Mouse (Mus musculus): ENCODE results near the gene Rusc2. TPM values are rescaled to one million over a fixed set of nuclear protein-coding genes. Genes with fewer than 3 reads are reported as not detected.

The Rusc2 gene
- 100 to 1,000 TPM; 135 TPM for total RNA-seq (2021)

DNA sequence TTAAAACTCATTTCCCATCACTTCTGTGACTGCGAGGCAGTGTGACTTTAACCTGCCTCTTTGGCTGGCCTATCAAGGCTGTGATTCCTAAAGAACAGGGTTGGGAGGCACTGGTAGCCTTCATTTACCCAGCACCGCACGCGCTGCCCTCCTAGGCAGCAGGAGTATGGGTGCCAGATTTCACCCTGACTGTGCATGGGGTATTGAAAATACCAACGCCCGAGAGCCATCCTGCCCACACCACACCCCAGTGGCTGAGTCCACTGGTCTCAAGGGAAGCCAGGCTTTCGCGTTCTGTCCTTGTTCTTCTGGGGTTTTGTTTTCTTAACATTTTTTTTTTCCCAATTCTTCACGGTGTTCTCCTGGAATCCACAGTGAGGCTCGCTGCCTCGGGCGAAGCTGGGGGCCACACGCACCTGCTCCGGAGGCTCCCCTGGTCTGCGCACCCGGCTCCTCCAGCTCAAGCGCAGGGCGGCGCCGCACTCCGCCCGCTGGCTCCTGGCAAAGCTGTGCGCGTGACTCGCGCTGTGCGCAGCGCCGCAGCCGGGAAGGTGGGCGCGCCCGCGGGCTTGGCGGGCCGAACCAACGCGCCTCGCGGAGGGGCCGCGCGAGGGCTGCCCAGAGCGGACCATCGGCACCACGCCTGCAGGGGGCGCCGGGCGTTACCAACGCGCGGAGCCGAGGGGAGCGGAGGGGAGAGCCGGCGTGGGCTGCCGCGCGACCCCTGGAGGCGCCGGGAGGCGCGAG, at the start of gene Rusc2:
Gene Rusc2 (plus strand): TSS at position 572 of the 747 bp plus-strand sequence.
- peak; percentile 95 to 98 for DNase-seq (ENCODE audit: low spot score in 2 of 2)
- intact Hi-C loops (cut with DNase I), result loop anchor here (1.0 to 5.0 kb wide), 3 partner anchors 38 to 339 kb away; partner anchors contain the start of gene Atp8b5

DNA sequence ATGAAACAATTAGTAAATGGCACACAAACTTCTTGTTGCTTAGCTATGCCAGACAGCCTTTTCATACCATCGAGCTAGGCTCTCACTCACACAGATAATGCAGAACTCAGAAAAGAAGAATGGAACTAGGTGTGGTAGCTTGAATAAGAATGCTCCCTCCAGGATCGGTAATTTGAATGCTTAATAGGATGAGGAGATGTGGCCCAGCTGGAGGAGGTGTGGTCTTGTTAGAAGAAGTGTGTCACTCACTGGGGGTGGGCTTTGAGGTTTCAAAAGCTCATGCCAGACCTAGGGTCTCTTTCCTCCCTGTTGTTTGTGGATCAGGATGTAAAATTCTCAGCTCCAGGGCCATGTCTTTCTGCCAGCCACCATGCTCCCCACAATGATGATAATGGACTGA, 47.0 kb upstream of the Rusc2 start:
- no peak for DNase-seq (ENCODE audit: low spot score in 2 of 2)
- intact Hi-C loops (cut with DNase I), result no loop called here

GRCm38 (mm10) chr4:43336176-43336575, 45.6 kb upstream of the Rusc2 start:
- no peak for DNase-seq (ENCODE audit: low spot score in 2 of 2)
- intact Hi-C loops (cut with DNase I), result no loop called here

- intact Hi-C loops (cut with DNase I), result no loop called here
- DNase-seq (ENCODE audit: low spot score in 2 of 2), result no peak
Measured at GRCm38 (mm10) chr4:43340096-43340804, 41.5 kb upstream of the Rusc2 start.

DNA sequence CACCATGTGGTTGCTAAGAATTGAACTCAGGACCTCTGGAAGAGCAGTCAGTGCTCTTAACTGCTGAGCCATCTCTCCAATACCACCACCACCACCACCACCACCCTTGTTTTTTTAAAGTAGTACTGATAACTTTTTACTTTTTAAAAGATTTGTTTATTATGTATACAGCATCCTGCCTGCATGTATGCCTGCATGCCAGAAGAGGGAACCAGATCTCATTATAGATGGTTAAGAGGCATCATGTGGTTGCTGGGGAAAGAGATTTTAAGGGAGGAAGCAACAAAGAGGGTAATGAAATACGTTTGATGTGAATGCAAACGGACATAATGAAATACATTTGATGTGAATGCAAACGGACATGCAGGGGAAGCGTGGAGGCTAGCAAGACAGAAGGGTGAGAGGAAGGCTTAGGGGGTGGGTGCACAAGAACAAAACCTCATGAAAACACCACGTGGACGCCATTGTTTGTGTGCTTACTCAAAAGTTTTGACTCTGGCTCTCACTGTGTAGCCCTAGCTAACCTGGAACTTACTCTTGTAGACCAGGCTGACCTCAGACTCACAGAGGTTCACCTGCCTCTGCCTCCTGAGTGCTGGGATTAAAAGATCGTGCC, 40.4 kb upstream of the Rusc2 start:
- intact Hi-C loops (cut with DNase I), result no loop called here
- no peak for DNase-seq (ENCODE audit: low spot score in 2 of 2)

DNA sequence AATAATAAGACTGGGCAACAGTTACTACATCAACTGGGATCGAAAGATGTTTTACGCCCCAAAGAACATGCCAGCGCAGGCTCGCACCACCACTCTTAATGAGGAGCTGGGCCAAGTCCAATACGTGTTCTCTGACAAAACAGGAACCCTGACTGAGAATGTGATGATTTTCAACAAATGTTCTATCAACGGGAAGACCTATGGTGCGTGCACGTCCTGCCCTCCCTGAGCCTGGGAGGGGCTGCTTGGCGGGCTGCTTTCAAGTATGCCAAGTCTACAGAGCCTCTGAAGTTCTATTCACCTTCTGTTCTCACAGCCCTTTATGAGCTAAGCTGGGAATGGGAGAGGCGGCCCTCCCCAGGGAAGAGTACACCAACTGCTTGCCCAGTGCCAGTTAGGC, 39.3 kb upstream of the Rusc2 start:
- no peak for DNase-seq (ENCODE audit: low spot score in 2 of 2)
- intact Hi-C loops (cut with DNase I), result no loop called here

DNA sequence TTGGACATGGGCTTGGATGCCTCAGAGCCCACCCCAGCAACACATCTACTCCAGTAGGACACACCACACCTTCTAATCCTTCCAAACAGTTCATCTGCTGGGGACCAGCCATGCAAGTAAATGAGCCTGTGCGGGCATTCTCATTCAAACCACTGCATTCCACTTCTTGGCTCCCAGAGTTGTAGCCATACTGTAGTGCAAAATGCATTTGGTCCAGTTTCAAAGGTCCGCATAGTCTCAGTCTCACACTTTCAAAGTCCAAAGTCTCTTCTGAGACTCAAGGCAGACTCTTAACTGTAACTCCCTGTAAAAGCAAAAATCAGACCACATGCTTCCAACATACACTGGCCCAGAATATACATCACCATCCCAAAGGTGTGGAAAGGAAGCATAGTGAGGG, 36.8 kb upstream of the Rusc2 start:
- no peak for DNase-seq (ENCODE audit: low spot score in 2 of 2)
- intact Hi-C loops (cut with DNase I), result no loop called here

GRCm38 (mm10) chr4:43349206-43349605, 32.6 kb upstream of the Rusc2 start:
- intact Hi-C loops (cut with DNase I), result no loop called here

GRCm38 (mm10) chr4:43350038-43350560, 31.7 kb upstream of the Rusc2 start:
- no peak for DNase-seq (ENCODE audit: low spot score in 2 of 2)
- intact Hi-C loops (cut with DNase I), result no loop called here

More at GRCm38 (mm10) chr4:43349206-43349605, 32.6 kb upstream of the Rusc2 start:
- DNase-seq (ENCODE audit: low spot score in 2 of 2), result no peak

- intact Hi-C loops (cut with DNase I), result no loop called here
- no peak for DNase-seq (ENCODE audit: low spot score in 2 of 2)
Measured at GRCm38 (mm10) chr4:43353662-43354061, 28.1 kb upstream of the Rusc2 start.

DNA sequence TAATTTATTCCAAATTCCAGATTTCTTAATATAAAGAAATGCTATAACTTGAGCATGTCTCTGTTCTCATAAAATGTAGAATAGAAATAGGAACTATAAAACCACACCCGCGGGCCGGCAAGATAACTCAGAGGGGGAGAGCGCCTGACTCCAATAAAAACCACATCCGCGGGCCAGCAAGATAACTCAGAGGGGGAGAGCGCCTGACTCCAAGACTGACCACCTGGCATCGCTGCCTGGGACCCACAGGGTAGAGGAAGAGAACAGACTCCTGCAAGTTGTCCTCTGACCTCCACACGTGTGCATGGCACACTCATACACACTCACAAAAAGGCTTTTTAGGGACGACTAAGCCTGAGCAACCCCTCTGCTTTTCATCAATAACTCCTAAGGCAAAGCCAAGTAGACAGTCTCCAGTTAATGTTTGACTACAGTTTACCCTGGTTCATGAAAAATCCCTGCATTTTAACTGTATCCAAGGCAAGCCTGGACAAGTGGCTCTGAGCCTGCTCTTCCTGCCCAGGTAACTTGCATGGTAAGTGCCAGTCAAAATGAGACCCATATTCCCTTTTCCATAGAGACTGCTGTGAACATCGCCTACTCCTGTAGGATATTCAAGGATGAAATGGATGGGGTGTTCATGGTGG, 16.7 kb upstream of the Rusc2 start:
- intact Hi-C loops (cut with DNase I), result no loop called here
- no peak for DNase-seq (ENCODE audit: low spot score in 2 of 2)

DNA sequence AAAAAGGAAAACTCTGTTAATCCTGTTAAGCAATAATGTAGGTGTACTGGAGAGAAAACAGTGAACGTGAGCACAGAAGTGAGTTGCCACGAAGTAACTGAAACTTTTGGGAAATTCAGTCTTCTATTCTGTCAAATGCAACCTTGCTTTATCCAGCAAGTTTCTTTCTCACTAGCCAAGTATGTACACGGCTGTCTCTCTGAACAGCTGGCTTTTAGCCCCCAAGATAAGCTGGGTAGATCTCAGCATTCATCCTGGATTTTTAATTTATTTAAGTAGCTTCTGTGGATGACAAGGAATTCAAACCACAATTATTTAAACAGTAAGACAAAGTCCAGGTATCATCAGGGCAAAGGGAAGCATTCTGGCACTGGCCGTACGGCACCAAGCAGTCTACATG, 14.5 kb upstream of the Rusc2 start:
- intact Hi-C loops (cut with DNase I), result no loop called here

GRCm38 (mm10) chr4:43367787-43368186, 14.0 kb upstream of the Rusc2 start:
- intact Hi-C loops (cut with DNase I), result no loop called here
- no peak for DNase-seq (ENCODE audit: low spot score in 2 of 2)

More for the DNA sequence above, 14.5 kb upstream of the Rusc2 start:
- DNase-seq (ENCODE audit: low spot score in 2 of 2), result no peak

- intact Hi-C loops (cut with DNase I), result no loop called here
- no peak for DNase-seq (ENCODE audit: low spot score in 2 of 2)
Measured at GRCm38 (mm10) chr4:43371406-43371805, 10.4 kb upstream of the Rusc2 start.

DNA sequence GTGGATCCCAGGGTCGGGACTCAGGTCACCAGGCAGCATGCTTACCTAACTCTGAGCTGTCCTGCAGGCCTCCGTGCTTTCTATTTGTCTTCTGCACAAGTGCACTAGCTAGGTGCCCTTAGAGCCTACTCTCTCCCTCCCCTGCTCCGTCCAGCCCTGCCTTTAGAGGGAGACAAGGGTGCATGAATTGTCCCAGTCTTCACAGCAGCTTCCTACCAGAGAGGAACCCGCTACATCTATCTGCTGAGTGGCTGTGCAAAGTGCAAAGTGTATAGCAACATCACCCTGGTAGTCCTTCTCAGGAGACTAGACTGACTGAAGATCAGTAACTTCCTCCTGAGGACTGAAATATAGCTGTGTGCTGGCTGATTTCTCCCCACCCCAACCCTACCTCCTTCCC, 9.6 kb upstream of the Rusc2 start:
- intact Hi-C loops (cut with DNase I), result no loop called here
- DNase-seq (ENCODE audit: low spot score in 2 of 2), result no peak

GRCm38 (mm10) chr4:43374266-43374665, 7.5 kb upstream of the Rusc2 start:
- DNase-seq (ENCODE audit: low spot score in 2 of 2), result no peak

DNA sequence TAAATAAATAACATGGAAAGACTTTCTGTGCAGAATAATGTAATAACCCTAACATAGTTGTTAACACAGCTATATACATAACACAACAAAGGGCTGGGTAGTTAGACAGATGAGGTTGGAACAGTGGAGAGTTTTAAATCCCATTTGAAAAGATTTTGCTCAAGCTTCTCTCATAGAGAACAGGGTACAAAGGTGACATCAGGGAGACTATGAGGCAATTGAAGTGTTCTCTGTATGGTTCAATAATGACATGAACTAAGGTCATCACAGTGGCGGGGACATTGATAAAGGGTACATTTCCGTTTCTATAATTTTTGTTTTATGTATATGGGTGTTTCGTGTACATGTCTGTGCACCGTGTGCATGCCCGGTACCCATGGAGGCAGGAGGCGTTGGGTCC, 2.2 kb upstream of the Rusc2 start:
- intact Hi-C loops (cut with DNase I), result no loop called here

More at GRCm38 (mm10) chr4:43374266-43374665, 7.5 kb upstream of the Rusc2 start:
- intact Hi-C loops (cut with DNase I), result no loop called here

GRCm38 (mm10) chr4:43380951-43381350, 828 bp upstream of the Rusc2 start:
- DNase-seq (ENCODE audit: low spot score in 2 of 2), result peak in 1 of 2 experiments; percentile 25
- intact Hi-C loops (cut with DNase I), result loop anchor here (2.0 to 5.0 kb wide), 2 partner anchors 114 to 339 kb away; partner anchors contain the start of gene Atp8b5

More for the DNA sequence above, 2.2 kb upstream of the Rusc2 start:
- no peak for DNase-seq (ENCODE audit: low spot score in 2 of 2)

DNA sequence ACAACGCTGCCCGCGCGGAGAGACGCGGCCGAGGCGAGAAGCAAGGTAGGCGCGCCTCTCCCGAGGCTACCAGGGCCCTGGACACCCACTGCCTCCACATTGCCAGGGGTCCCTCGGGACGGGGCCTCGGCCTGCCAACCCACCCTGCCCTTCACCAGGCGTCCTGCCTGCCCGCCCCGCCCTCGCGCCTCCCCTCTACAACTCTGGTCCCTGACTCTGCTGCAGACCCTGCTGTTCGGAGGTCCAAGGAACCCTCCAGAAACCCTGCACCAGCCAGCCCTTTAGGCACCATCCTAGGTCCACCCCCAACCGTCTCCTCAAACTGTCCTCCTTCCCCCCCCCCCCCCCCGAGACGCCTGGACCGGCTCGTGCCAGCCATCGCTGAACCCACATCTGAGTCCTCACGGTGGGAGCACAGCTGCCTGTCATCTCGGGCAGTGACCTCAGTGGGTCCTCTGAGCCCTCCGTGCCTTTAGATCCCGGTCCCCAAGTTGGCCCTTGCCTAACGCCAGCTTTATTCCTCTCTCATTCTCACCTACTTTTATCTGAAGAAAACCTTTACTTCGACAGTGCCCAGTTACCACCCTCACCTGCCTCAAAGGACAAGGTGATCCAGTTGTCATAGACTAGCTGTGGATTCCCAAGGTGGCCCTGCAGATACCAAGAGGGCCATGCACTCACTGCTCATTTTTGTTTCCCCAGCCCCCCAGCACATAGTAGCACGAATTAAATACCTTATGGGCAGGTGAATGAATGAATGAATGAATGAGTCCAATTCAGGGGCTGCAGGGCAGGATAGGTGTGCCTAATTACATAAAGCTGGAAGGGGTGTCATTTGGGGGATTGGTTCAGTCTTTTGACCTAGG, 609 bp downstream of the Rusc2 start:
- intact Hi-C loops (cut with DNase I), result loop anchor here (1.0 to 5.0 kb wide), 2 partner anchors 37 to 340 kb away; no protein-coding TSS in a partner anchor
- DNase-seq (ENCODE audit: low spot score in 2 of 2), result no peak

All from left cerebral cortex, postnatal 36 days (tissue).